Mouse (Mus musculus): ENCODE measurements around the gene Phex. TPM values are rescaled to one million over a fixed set of nuclear protein-coding genes. Genes with fewer than 3 reads are reported as not detected.

Gene Phex
- polyA plus RNA-seq, 1 experiment from 2014 or later: 3.6 TPM

DNA sequence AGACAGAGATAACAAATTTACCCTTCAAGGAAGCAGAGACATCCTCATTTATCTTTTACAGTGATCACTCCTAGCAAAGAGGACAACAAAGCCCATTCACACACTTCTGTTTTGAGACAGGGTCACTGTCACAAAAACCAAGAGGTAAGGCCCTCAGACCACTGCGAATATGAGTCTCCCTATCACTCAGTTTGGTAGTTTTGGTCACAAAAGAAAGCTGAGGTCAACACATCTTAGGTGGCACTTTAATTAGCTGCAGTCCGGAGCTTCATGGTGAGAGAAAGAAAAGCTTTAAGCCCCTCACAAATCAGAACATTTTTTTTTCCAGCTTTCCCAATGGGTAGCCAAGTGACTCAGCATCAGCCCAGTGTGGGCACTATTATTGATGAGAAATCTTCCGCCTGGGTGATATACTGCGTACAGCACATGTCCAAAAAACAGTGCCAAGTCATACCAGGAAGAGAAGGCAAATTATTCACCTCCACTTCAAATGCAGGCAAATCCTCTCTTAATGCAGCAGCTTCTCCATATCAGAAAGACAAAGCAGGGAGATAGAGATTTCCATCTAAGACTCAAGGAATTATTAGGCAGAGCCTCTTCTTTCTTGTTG, 108.2 kb downstream of the Phex start:
- WGBS: 50% methylated on average over 4 of the region's 4 CpGs
- no peak for ATAC-seq (ENCODE audit: low FRiP score, low read depth)
- Histone ChIP-seq H3K27ac (no peak overlapping the region), H3K36me3 (no peaks in the 10 kb centered on the region), H3K27me3 (peaks cover 14% of the 10 kb centered on the region; the same call in 1 of the 2 replicates), H3K9me3 (no peaks in the 10 kb centered on the region), H3K4me3 (no peak overlapping the region), H3K9ac (no peak overlapping the region), H3K4me2 (replicated peaks) (no peak overlapping the region), H3K4me1 (no peaks in the 10 kb centered on the region)

DNA sequence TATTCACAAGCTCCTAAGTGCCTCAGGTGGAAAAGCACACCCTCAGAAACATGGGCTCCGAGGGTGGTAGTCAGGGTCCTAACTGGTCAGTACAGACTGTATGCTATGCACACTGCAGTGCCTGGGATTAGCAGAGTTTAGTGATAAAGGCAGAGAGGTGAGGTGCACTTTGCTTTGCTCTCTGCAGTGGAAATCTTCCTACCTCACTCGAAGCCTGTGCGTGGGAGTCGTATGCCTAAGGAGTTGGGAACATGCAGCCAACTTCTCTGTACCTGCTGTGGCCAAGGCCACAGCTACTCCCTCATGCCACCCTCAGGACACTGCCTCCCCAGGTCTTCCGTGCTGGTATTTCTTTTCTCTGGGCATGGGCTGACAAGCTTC, 109.3 kb downstream of the Phex start:
- no peak for ATAC-seq (ENCODE audit: low FRiP score, low read depth)

GRCm38 (mm10) chrX:157305193-157305851, 109.8 kb downstream of the Phex start:
- Histone ChIP-seq H3K4me3 (no peak overlapping the region), H3K4me1 (no peaks in the 10 kb centered on the region), H3K27me3 (peaks cover 14% of the 10 kb centered on the region; the same call in 1 of the 2 replicates), H3K4me2 (replicated peaks) (no peak overlapping the region), H3K36me3 (no peaks in the 10 kb centered on the region), H3K9me3 (no peaks in the 10 kb centered on the region), H3K27ac (no peak overlapping the region), H3K9ac (no peak overlapping the region)
- WGBS: 34% methylated on average over 6 of the region's 6 CpGs
- ATAC-seq (ENCODE audit: low FRiP score, low read depth): no peak; the same call in 1 of the 2 replicates

More for the DNA sequence above, 109.3 kb downstream of the Phex start:
- no peak overlapping the region for H3K4me2 ChIP-seq (replicated peaks)
- H3K9me3 ChIP-seq: no peaks in the 10 kb centered on the region
- no peaks in the 10 kb centered on the region for H3K36me3 ChIP-seq
- no peak overlapping the region for H3K4me3 ChIP-seq
- H3K4me1 ChIP-seq: no peaks in the 10 kb centered on the region
- peaks cover 14% of the 10 kb centered on the region; the same call in 1 of the 2 replicates for H3K27me3 ChIP-seq
- 75% methylated on average over 5 of the region's 5 CpGs for WGBS
- no peak overlapping the region for H3K9ac ChIP-seq
- H3K27ac ChIP-seq: no peak overlapping the region

DNA sequence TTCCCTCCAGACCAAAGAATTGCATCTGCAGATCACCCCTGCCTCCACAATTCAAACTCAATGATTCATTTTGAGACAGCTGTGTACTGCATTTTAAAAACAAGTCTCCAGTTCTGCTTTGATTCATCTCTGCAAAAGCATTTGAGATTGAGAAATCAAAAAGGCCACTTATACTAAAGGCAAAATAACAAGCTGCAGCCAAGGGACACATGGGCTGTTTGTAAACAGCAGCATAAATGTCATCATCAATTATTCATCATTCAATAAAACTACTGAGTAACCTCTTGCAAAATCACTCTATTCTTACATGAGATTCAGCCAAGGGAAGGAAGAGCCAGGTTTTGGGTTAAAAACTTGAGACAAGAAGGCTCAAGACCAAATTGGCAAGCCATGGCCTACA, 122.7 kb downstream of the Phex start:
- Histone ChIP-seq H3K9me3 (no peaks in the 10 kb centered on the region), H3K36me3 (no peaks in the 10 kb centered on the region), H3K9ac (no peak overlapping the region), H3K27ac (no peak overlapping the region), H3K27me3 (no peaks in the 10 kb centered on the region), H3K4me2 (replicated peaks) (no peak overlapping the region), H3K4me1 (no peaks in the 10 kb centered on the region), H3K4me3 (no peak overlapping the region)
- no peak for ATAC-seq (ENCODE audit: low FRiP score, low read depth)

- Histone ChIP-seq H3K4me1 (no peaks in the 10 kb centered on the region), H3K4me2 (replicated peaks) (no peak overlapping the region), H3K27ac (no peak overlapping the region), H3K36me3 (no peaks in the 10 kb centered on the region), H3K4me3 (no peak overlapping the region), H3K27me3 (no peaks in the 10 kb centered on the region), H3K9ac (no peak overlapping the region), H3K9me3 (no peaks in the 10 kb centered on the region)
- ATAC-seq (ENCODE audit: low FRiP score, low read depth): no peak
- WGBS: 64% methylated on average over 1 of the region's 1 CpGs
Measured at GRCm38 (mm10) chrX:157276581-157276980, 138.5 kb downstream of the Phex start.

DNA sequence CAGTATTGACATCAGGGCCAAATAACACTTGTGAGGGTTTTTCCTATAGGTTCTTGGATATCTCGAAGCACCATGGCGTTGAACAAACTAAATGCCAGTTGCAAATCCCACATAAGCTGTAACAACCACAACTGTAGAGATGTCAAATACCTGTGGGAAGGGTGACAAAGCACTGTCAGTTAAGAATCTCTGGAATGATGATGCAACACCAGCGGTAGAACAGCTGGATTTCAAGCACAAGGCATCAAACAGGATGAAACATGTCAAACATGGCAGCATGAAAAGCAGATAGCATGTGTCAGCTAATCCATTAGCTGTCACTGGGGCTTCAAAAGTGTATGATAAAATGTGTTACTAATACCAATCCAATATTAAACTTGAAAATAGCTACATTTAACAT, 141.8 kb downstream of the Phex start:
- WGBS: 80% methylated on average over 3 of the region's 3 CpGs
- Histone ChIP-seq H3K27ac (no peak overlapping the region), H3K27me3 (no peaks in the 10 kb centered on the region), H3K36me3 (no peaks in the 10 kb centered on the region), H3K9me3 (no peaks in the 10 kb centered on the region), H3K4me2 (replicated peaks) (no peak overlapping the region), H3K9ac (no peak overlapping the region), H3K4me1 (no peaks in the 10 kb centered on the region), H3K4me3 (no peak overlapping the region)
- no peak for ATAC-seq (ENCODE audit: low FRiP score, low read depth)

DNA sequence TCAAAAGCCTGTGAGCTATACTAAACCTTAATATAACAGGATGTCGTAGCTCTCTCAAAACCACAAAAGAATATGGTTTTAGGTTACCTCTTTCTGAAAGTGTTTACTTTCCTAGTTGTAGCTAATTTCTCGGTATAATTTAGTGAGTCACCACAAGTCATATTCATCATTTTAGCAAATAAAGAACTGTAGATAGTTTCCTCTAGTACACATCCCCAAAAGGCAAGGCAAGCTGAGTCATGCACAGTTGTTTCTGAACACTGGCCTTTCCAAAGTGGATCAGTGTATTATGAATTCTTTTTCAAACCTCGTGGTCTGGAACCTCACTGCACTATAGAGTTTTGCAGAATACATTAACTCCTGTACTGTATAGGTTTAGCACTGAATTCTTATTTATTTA, 143.5 kb downstream of the Phex start:
- Histone ChIP-seq H3K4me1 (no peaks in the 10 kb centered on the region), H3K9ac (no peak overlapping the region), H3K4me3 (no peak overlapping the region), H3K27me3 (no peaks in the 10 kb centered on the region), H3K27ac (no peak overlapping the region), H3K36me3 (no peaks in the 10 kb centered on the region), H3K9me3 (no peaks in the 10 kb centered on the region), H3K4me2 (replicated peaks) (no peak overlapping the region)
- WGBS: 56% methylated on average over 3 of the region's 3 CpGs
- no peak for ATAC-seq (ENCODE audit: low FRiP score, low read depth)

DNA sequence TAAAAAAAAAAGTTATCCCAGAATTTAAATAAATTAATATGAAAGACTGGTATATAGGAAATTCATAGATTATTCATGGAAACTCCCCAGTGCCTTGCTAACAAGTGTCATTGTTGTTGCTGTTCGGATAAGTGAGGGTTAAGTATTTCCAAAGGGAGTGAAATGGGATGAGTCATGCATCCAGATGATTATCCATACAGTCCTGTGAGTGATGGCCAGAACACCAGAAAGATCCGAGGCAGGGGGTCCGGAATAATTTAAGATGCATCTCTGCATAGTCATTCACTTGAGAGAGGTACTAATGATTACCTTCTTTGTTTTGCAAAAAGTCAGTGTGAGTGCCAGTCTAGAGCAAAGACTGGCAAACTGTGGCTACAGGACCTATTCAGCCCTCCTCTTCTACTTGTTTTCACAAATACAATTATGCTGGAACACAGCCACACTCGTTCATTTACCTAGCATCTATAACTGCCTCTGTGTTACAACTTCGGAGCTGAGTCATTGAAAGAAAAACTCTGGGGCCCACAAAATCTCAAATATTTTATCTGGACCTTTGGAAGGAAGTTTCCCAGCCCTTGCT, 145.3 kb downstream of the Phex start:
- no peaks in the 10 kb centered on the region for H3K9me3 ChIP-seq
- H3K27ac ChIP-seq: no peak overlapping the region
- no peak for ATAC-seq (ENCODE audit: low FRiP score, low read depth)
- 61% methylated on average over 5 of the region's 5 CpGs for WGBS
- no peaks in the 10 kb centered on the region for H3K36me3 ChIP-seq
- no peaks in the 10 kb centered on the region for H3K27me3 ChIP-seq
- H3K4me3 ChIP-seq: no peak overlapping the region
- H3K4me2 ChIP-seq (replicated peaks): no peak overlapping the region
- H3K4me1 ChIP-seq: no peaks in the 10 kb centered on the region
- H3K9ac ChIP-seq: no peak overlapping the region

DNA sequence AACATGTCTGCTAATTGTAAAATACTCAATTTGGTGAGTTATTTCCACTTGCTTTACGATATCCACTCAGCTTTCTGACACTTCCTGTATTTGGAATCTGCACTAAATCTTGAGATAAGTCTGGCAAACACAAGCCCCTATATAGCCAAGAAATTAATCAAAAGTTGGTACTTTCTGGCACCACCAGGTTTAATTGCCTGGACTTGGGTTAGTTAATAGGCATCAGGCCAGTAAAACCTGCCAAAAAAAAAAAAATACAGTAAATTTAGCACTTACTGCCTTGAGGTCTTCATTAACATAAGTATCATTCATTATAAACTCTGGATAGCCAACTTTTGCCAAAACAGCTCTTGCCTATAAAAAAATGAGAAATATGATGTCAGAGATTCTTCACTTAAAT, 147.0 kb downstream of the Phex start:
- ATAC-seq (ENCODE audit: low FRiP score, low read depth): no peak
- Histone ChIP-seq H3K36me3 (no peaks in the 10 kb centered on the region), H3K9me3 (no peaks in the 10 kb centered on the region), H3K4me1 (no peaks in the 10 kb centered on the region), H3K4me3 (no peak overlapping the region), H3K27ac (no peak overlapping the region), H3K27me3 (no peaks in the 10 kb centered on the region), H3K9ac (no peak overlapping the region), H3K4me2 (replicated peaks) (no peak overlapping the region)
- 79% methylated on average over 1 of the region's 1 CpGs for WGBS

DNA sequence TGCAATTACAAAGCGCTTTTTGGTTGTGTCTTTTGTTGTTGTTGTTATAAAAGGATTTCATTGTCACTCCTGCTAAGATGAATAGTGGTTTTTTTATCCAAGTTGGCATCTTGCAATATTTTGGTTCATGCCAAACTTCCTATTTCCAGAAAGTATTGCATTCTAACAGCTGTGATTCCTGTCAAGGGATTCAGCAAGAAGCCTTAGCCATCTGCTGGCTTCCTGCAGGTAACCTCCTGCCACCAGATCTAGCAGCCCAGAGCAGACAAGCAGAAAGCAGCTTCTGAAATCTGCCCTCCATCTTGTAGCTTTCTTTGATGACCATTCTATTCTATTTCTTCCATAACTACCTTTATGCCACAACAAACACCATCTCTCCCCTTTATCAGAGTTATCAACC, 212.4 kb downstream of the Phex start:
- no peaks in the 10 kb centered on the region for H3K4me1 ChIP-seq
- WGBS: 96% methylated on average over 1 of the region's 1 CpGs
- ATAC-seq (ENCODE audit: low FRiP score, low read depth): no peak
- H3K4me2 ChIP-seq (replicated peaks): no peak overlapping the region
- H3K9ac ChIP-seq: no peak overlapping the region
- no peak overlapping the region for H3K27ac ChIP-seq
- no peak overlapping the region for H3K4me3 ChIP-seq
- no peaks in the 10 kb centered on the region for H3K36me3 ChIP-seq
- H3K27me3 ChIP-seq: no peaks in the 10 kb centered on the region
- H3K9me3 ChIP-seq: no peaks in the 10 kb centered on the region

- no peak overlapping the region for H3K27ac ChIP-seq
- WGBS: 85% methylated on average over 4 of the region's 4 CpGs
Measured at GRCm38 (mm10) chrX:157184167-157184566, 230.9 kb downstream of the Phex start.

DNA sequence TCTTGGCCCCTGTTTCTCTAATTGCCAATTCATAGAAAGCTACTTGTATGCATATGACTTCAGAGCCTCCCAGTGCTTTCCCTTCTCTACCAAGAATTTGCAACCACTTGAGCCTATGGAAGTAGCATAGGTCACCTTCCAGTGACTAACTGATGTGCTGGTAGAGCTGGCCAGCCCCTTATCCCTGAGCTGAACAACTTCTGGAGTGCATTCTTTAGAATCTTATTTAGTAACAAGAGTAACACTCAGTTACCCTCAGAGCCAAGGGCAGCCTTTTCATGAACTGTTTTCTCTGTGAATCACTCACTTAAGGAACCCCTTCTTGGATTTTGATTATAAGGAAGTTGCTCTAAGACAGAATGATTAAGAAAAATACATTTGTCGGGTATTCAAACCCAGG, 234.3 kb downstream of the Phex start:
- Histone ChIP-seq H3K4me1 (no peaks in the 10 kb centered on the region), H3K36me3 (no peaks in the 10 kb centered on the region), H3K27ac (no peak overlapping the region), H3K4me2 (replicated peaks) (no peak overlapping the region), H3K9me3 (no peaks in the 10 kb centered on the region), H3K4me3 (no peak overlapping the region), H3K9ac (no peak overlapping the region), H3K27me3 (0 out of 2 replicates have a peak, but pooled peaks cover 2% of the 10 kb centered on the region)
- ATAC-seq (ENCODE audit: low FRiP score, low read depth): no peak
- WGBS: 84% methylated on average over 1 of the region's 1 CpGs

More at GRCm38 (mm10) chrX:157184167-157184566, 230.9 kb downstream of the Phex start:
- Histone ChIP-seq H3K4me2 (replicated peaks) (no peak overlapping the region), H3K4me3 (no peak overlapping the region), H3K4me1 (no peaks in the 10 kb centered on the region), H3K27me3 (0 out of 2 replicates have a peak, but pooled peaks cover 2% of the 10 kb centered on the region), H3K9me3 (no peaks in the 10 kb centered on the region), H3K9ac (no peak overlapping the region), H3K36me3 (no peaks in the 10 kb centered on the region)
- no peak for ATAC-seq (ENCODE audit: low FRiP score, low read depth)
